Mouse (Mus musculus): Measurements from ENCODE around the gene Eipr1. TPM values are rescaled to one million over a fixed set of nuclear protein-coding genes. Genes with fewer than 3 reads are reported as not detected.

Gene Eipr1
- total RNA-seq, 1 experiment = 41.5 TPM

GRCm38 (mm10) chr12:28847401-28847800 lies 95.8 kb downstream of the Eipr1 start:
- H3K27ac ChIP-seq (ENCODE audit: insufficient read depth, low read depth, low read length, poor library complexity, severe bottlenecking) = no peak overlapping the region
- no peaks in the 10 kb centered on the region for H3K9me3 ChIP-seq (ENCODE audit: control insufficient read depth, insufficient read depth, low read depth, low read length)
- peaks cover 2% of the 10 kb centered on the region; the same call in 1 of the 2 replicates for H3K36me3 ChIP-seq (ENCODE audit: control insufficient read depth, insufficient read depth, low read length, poor library complexity, severe bottlenecking)
- H3K4me1 ChIP-seq (ENCODE audit: control insufficient read depth in 2 of 2, insufficient read depth in 2 of 2, low read length in 2 of 2, poor library complexity in 1 of 2) = no peaks in the 10 kb centered on the region
- in situ Hi-C loops (cut with MboI; ENCODE audit: low sequenced_read_pairs in 2 of 2, unreplicated experiment in 2 of 2) = no loop called here
- H3K4me3 ChIP-seq (ENCODE audit: insufficient read depth in 1 of 2, low read depth in 1 of 2, low read length in 2 of 2, poor library complexity in 1 of 2, severe bottlenecking in 1 of 2) = no peak overlapping the region
- TF ChIP-seq ZNF384 (IDR thresholded peaks at IDR 0.05; ENCODE audit: low read depth, low read length) = no peak
- no peak for TF ChIP-seq HCFC1 (IDR thresholded peaks at IDR 0.05; ENCODE audit: borderline replicate concordance, insufficient read depth, low read length)
- no peak for TF ChIP-seq CHD2 (IDR thresholded peaks at IDR 0.05; ENCODE audit: low read depth, low read length)
- TF ChIP-seq MAFK (IDR thresholded peaks at IDR 0.05; ENCODE audit: insufficient read depth, low read depth, low read length) = no peak
- TF ChIP-seq ZC3H11A (IDR thresholded peaks at IDR 0.05; ENCODE audit: borderline replicate concordance, low read depth, low read length) = no peak
- H3K9ac ChIP-seq (ENCODE audit: insufficient read depth, low read depth, low read length, poor library complexity, severe bottlenecking) = no peak overlapping the region
- no peak for DNase-seq (ENCODE audit: low read depth, low spot score)

- Histone ChIP-seq H3K27ac (ENCODE audit: insufficient read depth, low read depth, low read length, poor library complexity, severe bottlenecking) (no peak overlapping the region), H3K36me3 (ENCODE audit: control insufficient read depth, insufficient read depth, low read length, poor library complexity, severe bottlenecking) (peaks cover 2% of the 10 kb centered on the region; the same call in 1 of the 2 replicates), H3K9me3 (ENCODE audit: control insufficient read depth, insufficient read depth, low read depth, low read length) (no peaks in the 10 kb centered on the region), H3K4me1 (ENCODE audit: control insufficient read depth in 2 of 2, insufficient read depth in 2 of 2, low read length in 2 of 2, poor library complexity in 1 of 2) (no peaks in the 10 kb centered on the region), H3K4me3 (ENCODE audit: insufficient read depth in 1 of 2, low read depth in 1 of 2, low read length in 2 of 2, poor library complexity in 1 of 2, severe bottlenecking in 1 of 2) (no peak overlapping the region), H3K9ac (ENCODE audit: insufficient read depth, low read depth, low read length, poor library complexity, severe bottlenecking) (no peak overlapping the region)
- TF ChIP-seq ZNF384 (IDR thresholded peaks at IDR 0.05; ENCODE audit: low read depth, low read length) = no peak
- no peak for TF ChIP-seq HCFC1 (IDR thresholded peaks at IDR 0.05; ENCODE audit: borderline replicate concordance, insufficient read depth, low read length)
- TF ChIP-seq ZC3H11A (IDR thresholded peaks at IDR 0.05; ENCODE audit: borderline replicate concordance, low read depth, low read length) = no peak
- TF ChIP-seq CHD2 (IDR thresholded peaks at IDR 0.05; ENCODE audit: low read depth, low read length) = no peak
- no peak for TF ChIP-seq MAFK (IDR thresholded peaks at IDR 0.05; ENCODE audit: insufficient read depth, low read depth, low read length)
- in situ Hi-C loops (cut with MboI; ENCODE audit: low sequenced_read_pairs in 2 of 2, unreplicated experiment in 2 of 2) = no loop called here
- no peak for DNase-seq (ENCODE audit: low read depth, low spot score)
These were observed 97.4 kb downstream of the Eipr1 start for GRCm38 (mm10) chr12:28848726-28849612.

- Histone ChIP-seq H3K36me3 (ENCODE audit: control insufficient read depth, insufficient read depth, low read length, poor library complexity, severe bottlenecking) (peaks cover 12% of the 10 kb centered on the region; the same call in 1 of the 2 replicates), H3K9ac (ENCODE audit: insufficient read depth, low read depth, low read length, poor library complexity, severe bottlenecking) (no peak overlapping the region), H3K4me3 (ENCODE audit: insufficient read depth in 1 of 2, low read depth in 1 of 2, low read length in 2 of 2, poor library complexity in 1 of 2, severe bottlenecking in 1 of 2) (no peak overlapping the region), H3K9me3 (ENCODE audit: control insufficient read depth, insufficient read depth, low read depth, low read length) (no peaks in the 10 kb centered on the region), H3K4me1 (ENCODE audit: control insufficient read depth in 2 of 2, insufficient read depth in 2 of 2, low read length in 2 of 2, poor library complexity in 1 of 2) (no peaks in the 10 kb centered on the region), H3K27ac (ENCODE audit: insufficient read depth, low read depth, low read length, poor library complexity, severe bottlenecking) (no peak overlapping the region)
- no peak for DNase-seq (ENCODE audit: low read depth, low spot score)
- TF ChIP-seq ZC3H11A (IDR thresholded peaks at IDR 0.05; ENCODE audit: borderline replicate concordance, low read depth, low read length) = no peak
- TF ChIP-seq ZNF384 (IDR thresholded peaks at IDR 0.05; ENCODE audit: low read depth, low read length) = no peak
- TF ChIP-seq MAFK (IDR thresholded peaks at IDR 0.05; ENCODE audit: insufficient read depth, low read depth, low read length) = no peak
- TF ChIP-seq CHD2 (IDR thresholded peaks at IDR 0.05; ENCODE audit: low read depth, low read length) = no peak
- TF ChIP-seq HCFC1 (IDR thresholded peaks at IDR 0.05; ENCODE audit: borderline replicate concordance, insufficient read depth, low read length) = no peak
- in situ Hi-C loops (cut with MboI; ENCODE audit: low sequenced_read_pairs in 2 of 2, unreplicated experiment in 2 of 2) = no loop called here
These were observed 108.1 kb downstream of the Eipr1 start for GRCm38 (mm10) chr12:28859495-28860263.

GRCm38 (mm10) chr12:28860264-28860560 lies 108.6 kb downstream of the Eipr1 start:
- peaks cover 12% of the 10 kb centered on the region; the same call in 1 of the 2 replicates for H3K36me3 ChIP-seq (ENCODE audit: control insufficient read depth, insufficient read depth, low read length, poor library complexity, severe bottlenecking)
- no peak for TF ChIP-seq CHD2 (IDR thresholded peaks at IDR 0.05; ENCODE audit: low read depth, low read length)
- no peak for TF ChIP-seq MAFK (IDR thresholded peaks at IDR 0.05; ENCODE audit: insufficient read depth, low read depth, low read length)
- TF ChIP-seq ZNF384 (IDR thresholded peaks at IDR 0.05; ENCODE audit: low read depth, low read length) = no peak
- TF ChIP-seq HCFC1 (IDR thresholded peaks at IDR 0.05; ENCODE audit: borderline replicate concordance, insufficient read depth, low read length) = no peak
- TF ChIP-seq ZC3H11A (IDR thresholded peaks at IDR 0.05; ENCODE audit: borderline replicate concordance, low read depth, low read length) = no peak
- in situ Hi-C loops (cut with MboI; ENCODE audit: low sequenced_read_pairs in 2 of 2, unreplicated experiment in 2 of 2) = no loop called here
- no peak for DNase-seq (ENCODE audit: low read depth, low spot score)
- no peaks in the 10 kb centered on the region for H3K4me1 ChIP-seq (ENCODE audit: control insufficient read depth in 2 of 2, insufficient read depth in 2 of 2, low read length in 2 of 2, poor library complexity in 1 of 2)
- H3K9ac ChIP-seq (ENCODE audit: insufficient read depth, low read depth, low read length, poor library complexity, severe bottlenecking) = no peak overlapping the region
- H3K4me3 ChIP-seq (ENCODE audit: insufficient read depth in 1 of 2, low read depth in 1 of 2, low read length in 2 of 2, poor library complexity in 1 of 2, severe bottlenecking in 1 of 2) = no peak overlapping the region
- H3K9me3 ChIP-seq (ENCODE audit: control insufficient read depth, insufficient read depth, low read depth, low read length) = no peaks in the 10 kb centered on the region
- no peak overlapping the region for H3K27ac ChIP-seq (ENCODE audit: insufficient read depth, low read depth, low read length, poor library complexity, severe bottlenecking)
